In genomic region chr19:37239096-37239495, GRCm38 (mm10) we compare ENCODE assay signal across 7 mouse cellular contexts. TPM values are rescaled to one million over a fixed set of nuclear protein-coding genes. Genes with fewer than 3 reads are reported as not detected.
DNase-seq lines count a peak whose midpoint lies in the region; ATAC-seq and TF ChIP-seq lines count a peak whose summit lies in the region.

No protein-coding gene starts in this region.

- 27% methylated on average over 4 of the region's 4 CpGs for WGBS in kidney, embryonic 15.5 days

- peaks cover 37% of the 10 kb centered on the region for H3K27me3 ChIP-seq in kidney, embryonic 15.5 days
- peaks cover 7% of the 10 kb centered on the region for H3K27me3 ChIP-seq in Patski

- DNase-seq in kidney, postnatal 25 days = peak; percentile 43 to 44
- no peak for DNase-seq in Patski (ENCODE audit: low read depth, low spot score)
- DNase-seq in embryo, embryonic 11.5 days (ENCODE audit: low read depth, low spot score) = peak; percentile 59
- no peak for DNase-seq in gastrocnemius, adult 18-20 months (ENCODE audit: low spot score)

- no peak overlapping the region for H3K4me2 ChIP-seq in kidney, embryonic 15.5 days

- no peak for TF ChIP-seq CTCF in Patski (IDR thresholded peaks at IDR 0.05)

- no peaks in the 10 kb centered on the region for H3K36me3 ChIP-seq in kidney, embryonic 15.5 days

- no peaks in the 10 kb centered on the region for H3K9me3 ChIP-seq in kidney, embryonic 15.5 days (replicated peaks)

- CTCF ChIA-PET in Patski (lab: Charles Lee) = interaction anchor here (1.8 kb wide), 1 partner anchor 9 kb away, joined by 4 read pairs; no protein-coding TSS in a partner anchor

- in situ Hi-C loops in Patski (cut with MboI; ENCODE audit: low pct_unique_long_range_greater_than_20kb) = no loop called here

- ATAC-seq in kidney, embryonic 15.5 days (replicated peaks; ENCODE audit: low FRiP score) = no peak
- ATAC-seq in Patski = peak; percentile 47
- ATAC-seq in megakaryocyte-erythroid progenitor cell, adult 5-6 weeks (replicated peaks; ENCODE audit: low FRiP score, low TSS enrichment, poor library complexity, severe bottlenecking) = peak; percentile 31; the same call in 1 of the 2 replicates
- ATAC-seq in inflammation-experienced regulatory T-cells, adult 6 months = no peak

- H3K4me1 ChIP-seq in kidney, embryonic 15.5 days = peaks cover 2% of the 10 kb centered on the region

- H3K9ac ChIP-seq in kidney, embryonic 15.5 days = no peak overlapping the region

- H3K4me3 ChIP-seq in kidney, embryonic 15.5 days (replicated peaks) = no peak overlapping the region

- H3K27ac ChIP-seq in kidney, embryonic 15.5 days = no peak overlapping the region

- POLR2A ChIA-PET in Patski (lab: Charles Lee) = no interaction called here

RNA-seq across cellular contexts. Expression of gene Cpeb3, which starts 30.7 kb away (rescaled TPM):
- 1.2 TPM in 2 replicates for polyA plus RNA-seq in kidney, embryonic 15.5 days (2015; fragmentation: Nextera tagmentation; extraction: Ambion mirVana)
- polyA plus RNA-seq in Patski (2021) = 8.9 TPM
- 3.1 and 3.6 TPM in 2 replicates for total RNA-seq in megakaryocyte-erythroid progenitor cell, adult 5-6 weeks (2014; fragmentation: Nextera tagmentation)
- 0.80 and 4.1 TPM in 2 replicates for total RNA-seq in megakaryocyte-erythroid progenitor cell, adult 5-6 weeks (2017)
- 10 to 100 TPM; 59.2 to 64.4 TPM for total RNA-seq in gastrocnemius, adult 18-20 months (2021)
- not detected for polyA plus RNA-seq in inflammation-experienced regulatory T-cells, adult 6 months (2017; shearing (Covaris generic))

RNA-seq across cellular contexts. Expression of gene March5, which starts 31.8 kb away (rescaled TPM):
- 88.4 and 95.6 TPM in 2 replicates for polyA plus RNA-seq in kidney, embryonic 15.5 days (2015; fragmentation: Nextera tagmentation; extraction: Ambion mirVana)
- 121 TPM for polyA plus RNA-seq in Patski (2021)
- total RNA-seq in megakaryocyte-erythroid progenitor cell, adult 5-6 weeks (2014; fragmentation: Nextera tagmentation) = 138 TPM in 2 replicates
- 77.5 and 90.8 TPM in 2 replicates for total RNA-seq in megakaryocyte-erythroid progenitor cell, adult 5-6 weeks (2017)
- 10 to 100 TPM; 74.3 to 83.1 TPM for total RNA-seq in gastrocnemius, adult 18-20 months (2021)
- polyA plus RNA-seq in inflammation-experienced regulatory T-cells, adult 6 months (2017; shearing (Covaris generic)) = 10 to 100 TPM in 2 of 3 experiments, 1 to 10 TPM in 1; 8.4 to 14.5 (median 11.3) TPM

Comparison
In these comparisons a context has a peak if more than half of its experiments do, and no peak if none do; other contexts are left out.
1. DNase-seq: peak in kidney, postnatal 25 days (2 of 2) and embryo, embryonic 11.5 days (single experiment); none in Patski (single experiment) and gastrocnemius, adult 18-20 months (single experiment).
2. ATAC-seq: peak in Patski (single experiment) and megakaryocyte-erythroid progenitor cell, adult 5-6 weeks (single experiment); none in kidney, embryonic 15.5 days (single experiment) and inflammation-experienced regulatory T-cells, adult 6 months (single experiment).